Mouse (Mus musculus): ENCODE measurements around the gene Cdkn2aipnl.

Cdkn2aipnl gene

DNA sequence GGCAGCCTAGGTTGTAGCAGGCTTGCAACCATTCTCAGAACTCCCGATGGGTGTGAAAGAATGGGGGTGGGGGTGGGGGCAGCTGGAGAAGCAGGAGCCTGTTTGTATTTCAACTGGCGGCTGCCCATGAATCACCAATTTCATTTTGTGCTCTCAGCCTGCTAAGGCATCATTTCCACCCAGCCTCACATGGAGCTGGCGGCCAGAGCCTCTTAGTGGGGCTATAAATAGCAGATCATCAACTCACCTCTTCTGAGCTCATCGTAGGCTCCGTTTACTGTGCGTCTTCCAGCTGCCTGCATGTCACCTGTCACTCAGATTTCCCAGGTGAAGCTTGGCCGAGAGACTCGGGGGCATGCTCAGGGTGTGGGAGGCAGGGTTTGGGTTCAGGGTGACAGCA, 21.9 kb upstream of the Cdkn2aipnl start:
- DNase-seq (ENCODE audit: inconsistent age in 2 of 2, low spot score in 1 of 2), result no peak

DNA sequence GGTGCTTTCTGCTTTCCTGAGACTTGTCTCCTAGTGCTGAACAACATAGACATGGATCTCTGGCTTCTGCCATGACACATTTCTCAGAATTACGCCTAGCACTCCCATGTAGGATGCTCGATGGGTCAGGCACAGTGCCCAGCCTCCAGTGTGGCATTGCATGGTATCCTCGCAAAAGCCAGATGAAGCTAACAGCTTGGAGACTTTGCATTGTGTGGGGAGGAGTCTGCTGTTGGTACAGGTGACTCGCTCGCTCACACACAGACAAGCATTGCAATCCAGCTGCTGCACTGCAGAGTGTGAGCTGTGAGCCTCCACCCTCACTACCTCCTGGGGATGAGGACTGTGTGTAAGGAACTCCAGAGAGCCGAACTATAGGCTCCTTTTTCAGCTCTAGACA, 21.3 kb upstream of the Cdkn2aipnl start:
- DNase-seq (ENCODE audit: inconsistent age in 2 of 2, low spot score in 1 of 2), result no peak

DNA sequence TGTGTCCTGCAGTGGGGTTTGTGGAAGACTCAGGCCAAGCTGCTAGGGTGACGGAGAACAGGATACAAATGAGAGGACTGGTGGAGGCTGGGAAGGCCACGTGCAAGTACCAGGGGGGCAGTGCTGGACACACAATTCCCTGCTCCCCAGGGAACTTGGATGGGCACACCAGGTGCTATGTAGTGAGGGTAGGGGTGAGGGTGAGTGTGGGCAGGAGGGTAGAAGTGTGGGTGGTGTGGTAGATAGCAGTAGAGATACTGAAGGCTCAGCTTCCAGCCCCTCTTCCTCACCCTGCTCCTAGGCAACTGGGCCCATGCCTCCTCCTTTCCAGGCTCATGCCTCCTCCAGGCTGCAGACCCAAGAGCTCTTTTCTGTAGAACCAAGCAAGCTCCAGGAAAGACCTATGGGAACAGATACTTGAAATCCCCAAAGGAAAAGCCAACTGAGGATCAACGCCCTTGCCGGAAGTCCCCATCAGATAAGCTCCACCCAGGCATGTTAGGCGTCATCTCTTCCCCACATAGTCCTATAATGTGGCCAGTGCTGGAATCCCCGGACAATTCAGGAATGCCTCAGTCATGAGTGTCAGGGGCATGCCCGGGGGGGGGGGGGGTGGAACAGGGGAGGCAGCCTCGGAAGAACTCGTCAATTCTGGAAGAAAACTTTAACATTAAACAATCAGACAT, 18.2 kb upstream of the Cdkn2aipnl start:
- no peak for DNase-seq (ENCODE audit: inconsistent age in 2 of 2, low spot score in 1 of 2)

DNA sequence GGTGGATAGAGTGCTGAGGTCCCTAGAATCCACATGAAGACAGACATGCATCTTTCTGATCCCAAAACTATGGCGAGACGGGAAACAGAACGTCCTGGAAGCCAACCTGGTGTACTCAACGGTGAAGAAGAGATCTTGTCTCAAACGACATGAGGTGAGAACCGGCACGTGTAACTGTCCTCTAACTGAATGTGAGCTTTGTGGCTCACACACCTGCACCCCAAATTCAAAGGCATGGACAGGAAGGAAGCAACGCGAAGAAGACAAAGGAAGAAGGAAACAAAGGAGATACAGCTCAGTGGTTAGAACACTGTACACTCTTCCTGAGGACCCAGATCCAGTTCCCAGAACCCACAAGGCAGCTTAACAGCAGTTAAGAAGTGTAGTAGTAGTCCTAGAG, 17.5 kb upstream of the Cdkn2aipnl start:
- DNase-seq (ENCODE audit: inconsistent age in 2 of 2, low spot score in 1 of 2), result no peak

DNA sequence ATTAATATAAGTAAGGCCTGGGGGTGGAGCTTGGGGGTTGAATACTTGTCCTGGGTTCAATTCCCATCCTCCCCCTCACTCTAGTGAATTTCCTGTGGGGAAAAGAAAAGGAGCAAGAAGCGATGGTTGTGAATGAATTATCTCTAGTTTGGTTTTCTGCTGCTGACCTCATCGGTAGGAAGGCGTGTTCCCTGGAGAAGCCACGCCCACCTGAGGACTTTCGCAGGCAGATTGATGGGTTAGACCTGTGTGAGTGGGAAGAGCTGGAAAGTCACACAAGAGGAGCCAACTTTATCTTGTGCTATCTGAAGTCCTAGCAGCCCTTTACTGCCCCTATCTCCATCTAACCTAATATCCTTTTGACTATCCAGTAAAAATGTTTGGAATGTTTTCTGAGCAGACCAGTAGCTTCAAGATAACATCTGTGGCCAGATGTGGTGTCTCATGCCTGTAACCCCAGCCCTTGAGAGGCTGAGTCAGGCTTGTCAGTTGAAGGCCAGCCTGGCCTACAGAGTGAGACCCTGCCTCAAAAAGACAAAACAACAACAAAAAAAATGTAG, 15.5 kb upstream of the Cdkn2aipnl start:
- no peak for DNase-seq (ENCODE audit: inconsistent age in 2 of 2, low spot score in 1 of 2)

DNA sequence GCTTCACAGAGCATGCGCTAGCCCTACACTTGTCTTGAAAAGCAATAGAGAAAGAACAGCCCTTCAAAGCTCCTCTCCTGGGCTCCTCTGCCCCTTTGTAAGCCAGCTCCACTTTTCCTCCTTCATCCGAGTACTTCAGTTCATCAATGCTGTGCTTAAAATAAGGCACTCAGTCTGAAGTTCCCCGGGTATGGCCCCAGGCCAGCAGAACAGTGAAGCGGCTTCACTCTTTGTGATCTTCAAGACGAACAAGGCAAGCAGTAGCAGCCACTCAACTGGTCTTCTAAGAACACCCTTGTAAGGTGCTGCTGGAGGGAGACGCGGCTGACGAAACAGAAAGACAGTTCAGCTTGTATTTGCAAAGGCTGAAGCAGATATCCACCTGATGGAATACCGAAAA, 11.3 kb upstream of the Cdkn2aipnl start:
- no peak for DNase-seq (ENCODE audit: inconsistent age in 2 of 2, low spot score in 1 of 2)

DNA sequence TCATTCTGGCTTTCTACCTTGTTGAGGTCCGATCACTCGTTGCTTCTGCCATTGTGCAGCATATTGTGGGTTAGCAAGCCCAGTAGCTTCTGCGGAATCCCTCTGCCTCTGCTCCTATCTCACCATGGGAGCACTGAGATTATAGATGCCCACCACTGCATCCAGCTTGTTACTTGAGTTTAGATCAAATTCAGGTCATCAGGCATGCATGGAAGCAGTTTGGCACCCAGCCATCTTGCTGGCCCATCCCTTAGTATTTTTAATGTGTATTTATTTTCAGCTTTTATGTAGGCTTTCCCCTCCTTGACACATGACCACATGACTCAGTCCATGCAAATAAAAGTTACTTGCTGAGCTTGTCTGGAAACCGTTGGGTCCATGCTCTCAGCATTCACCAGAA, 9.7 kb upstream of the Cdkn2aipnl start:
- DNase-seq (ENCODE audit: inconsistent age in 2 of 2, low spot score in 1 of 2), result no peak

DNA sequence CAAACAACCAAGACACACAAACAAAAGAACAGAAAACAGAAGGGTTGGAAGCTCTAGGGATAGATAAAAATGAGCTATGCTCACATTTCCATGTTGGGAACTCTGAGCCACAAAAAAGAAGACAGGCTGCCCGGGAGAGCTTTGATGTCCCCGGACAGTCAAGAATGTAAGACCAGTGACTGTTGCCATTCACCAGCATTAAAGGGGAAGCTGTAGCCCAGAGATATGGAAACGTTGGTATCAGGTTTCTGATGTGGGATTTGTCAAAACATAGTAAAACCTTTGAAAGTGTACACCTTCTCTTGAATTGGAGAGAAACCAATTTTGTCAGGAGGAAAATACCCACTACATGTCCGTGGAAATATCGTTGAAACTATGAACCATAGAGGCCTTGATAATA, 8.0 kb upstream of the Cdkn2aipnl start:
- DNase-seq (ENCODE audit: inconsistent age in 2 of 2, low spot score in 1 of 2), result no peak

DNA sequence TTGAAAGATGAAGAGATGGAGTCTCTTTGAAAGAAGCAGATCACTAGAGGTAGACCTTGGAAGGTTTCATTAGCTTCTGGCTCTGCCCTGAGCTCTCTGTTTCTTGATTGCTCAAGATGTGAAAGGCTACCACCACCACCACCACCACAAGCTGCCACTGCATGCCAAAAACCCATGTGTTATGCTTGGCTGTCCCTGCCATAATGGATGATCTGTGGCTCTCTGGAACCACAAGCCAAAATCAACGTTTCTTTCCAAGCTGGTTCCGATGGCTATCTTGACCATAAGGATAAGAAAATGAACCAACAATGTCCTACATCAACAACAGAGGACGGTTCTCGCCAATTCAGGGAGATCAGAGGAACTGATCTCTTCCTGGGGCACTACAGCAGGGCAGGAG, 7.4 kb upstream of the Cdkn2aipnl start:
- DNase-seq (ENCODE audit: inconsistent age in 2 of 2, low spot score in 1 of 2), result no peak

DNA sequence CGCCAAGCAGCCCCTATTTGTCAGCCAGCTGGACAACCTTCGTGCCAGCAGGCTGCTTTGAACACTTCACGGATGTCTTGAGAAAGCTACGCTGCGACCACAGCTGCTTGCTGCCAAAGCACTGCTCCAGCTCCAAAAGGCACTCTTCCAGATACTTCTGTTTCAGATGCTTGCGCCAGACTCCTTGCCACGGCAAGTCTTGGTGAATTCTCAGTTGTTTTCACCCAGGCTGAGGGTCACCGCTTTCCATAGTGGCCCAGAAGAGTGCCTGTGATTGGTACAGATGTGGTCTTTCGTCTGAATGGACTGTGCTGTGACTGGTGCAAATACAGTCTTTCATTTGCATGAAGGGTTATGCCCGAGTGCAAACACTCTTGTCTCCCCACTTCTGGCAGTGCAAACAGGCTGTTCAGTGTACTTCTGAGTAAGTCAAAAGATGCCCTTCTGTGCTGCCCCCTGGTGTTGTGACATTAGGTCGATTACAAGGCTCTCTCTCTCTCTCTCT, 6.4 kb upstream of the Cdkn2aipnl start:
- DNase-seq (ENCODE audit: inconsistent age in 2 of 2, low spot score in 1 of 2), result peak in 1 of 2 experiments; percentile 63

DNA sequence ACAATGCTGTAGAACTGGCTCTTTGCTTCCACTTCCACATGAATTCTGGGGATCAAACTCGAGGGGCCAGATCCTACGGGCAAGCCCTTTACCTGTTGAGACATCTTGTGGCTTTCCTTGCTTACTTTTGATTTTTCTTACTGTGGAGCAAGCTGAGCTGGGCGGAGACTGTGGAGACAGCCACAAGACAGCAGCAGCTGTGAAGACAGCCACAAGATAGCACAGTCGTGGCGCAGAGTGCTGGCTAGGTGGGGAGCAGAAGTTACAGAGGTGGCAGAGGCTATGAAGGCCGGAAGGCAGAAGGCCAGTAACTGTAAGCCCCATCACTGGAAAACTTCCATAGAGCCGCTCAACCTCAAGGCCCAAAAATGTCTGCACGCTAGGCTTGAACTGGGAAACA, 5.7 kb upstream of the Cdkn2aipnl start:
- no peak for DNase-seq (ENCODE audit: inconsistent age in 2 of 2, low spot score in 1 of 2)

DNA sequence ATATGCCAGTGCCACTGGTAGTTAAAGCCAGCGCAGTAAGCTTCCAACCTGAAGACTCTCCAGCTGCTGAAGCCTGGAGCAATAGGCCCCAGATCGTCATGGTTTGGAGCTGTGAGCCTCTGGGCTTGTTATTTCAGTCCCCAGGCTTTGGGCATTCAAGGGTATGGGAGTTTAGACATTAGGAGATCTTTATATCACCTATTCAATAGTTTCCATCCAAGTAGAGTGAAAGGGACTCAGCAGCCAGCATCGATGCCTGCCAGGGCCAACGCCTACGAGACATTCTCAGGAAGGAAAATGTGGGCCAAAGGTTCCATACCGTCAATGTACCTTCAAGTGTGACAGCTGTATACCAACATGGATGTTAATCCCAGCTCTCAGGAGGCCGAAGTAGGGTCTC, 5.2 kb upstream of the Cdkn2aipnl start:
- DNase-seq (ENCODE audit: inconsistent age in 2 of 2, low spot score in 1 of 2), result no peak

DNA sequence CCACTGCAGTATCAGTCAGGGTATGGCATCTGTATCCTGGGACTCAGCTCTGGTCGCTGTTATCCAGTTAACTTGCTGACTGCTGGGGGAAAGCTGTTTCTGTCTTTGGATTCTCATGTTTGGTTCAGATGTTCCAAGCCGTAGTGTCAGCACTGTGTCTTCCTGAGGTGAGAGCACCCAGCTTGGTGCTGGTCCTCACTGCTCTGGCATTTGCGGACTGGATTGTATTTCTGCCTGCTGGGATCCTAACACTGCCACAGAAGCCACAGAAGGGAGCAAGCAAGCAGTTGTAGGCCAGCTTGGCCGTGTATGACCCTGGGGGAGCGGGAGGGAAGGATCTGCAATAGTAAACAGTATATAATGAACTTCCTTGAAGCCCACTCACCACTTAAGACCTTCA, 810 bp upstream of the Cdkn2aipnl start:
- no peak for DNase-seq (ENCODE audit: inconsistent age in 2 of 2, low spot score in 1 of 2)

DNA sequence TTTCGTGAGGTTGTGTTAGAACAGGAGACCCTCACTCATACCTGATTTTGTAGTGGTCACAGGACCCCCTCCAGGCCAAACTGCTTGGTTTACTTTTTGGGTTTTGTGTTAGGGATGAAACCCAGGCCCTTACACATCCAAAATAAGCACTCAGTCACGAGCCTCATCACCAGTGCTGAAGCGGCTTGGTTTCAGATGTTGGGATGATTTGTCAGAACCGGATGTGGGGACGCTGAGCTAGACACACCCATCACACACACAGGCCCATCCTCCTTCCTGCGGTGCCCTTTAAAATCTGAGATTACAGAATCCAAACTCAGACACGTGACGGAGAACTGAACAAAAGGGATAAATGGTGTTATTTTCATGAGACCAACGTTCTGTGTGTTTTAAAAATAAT, 1.4 kb downstream of the Cdkn2aipnl start:
- DNase-seq (ENCODE audit: inconsistent age in 2 of 2, low spot score in 1 of 2), result no peak

DNA sequence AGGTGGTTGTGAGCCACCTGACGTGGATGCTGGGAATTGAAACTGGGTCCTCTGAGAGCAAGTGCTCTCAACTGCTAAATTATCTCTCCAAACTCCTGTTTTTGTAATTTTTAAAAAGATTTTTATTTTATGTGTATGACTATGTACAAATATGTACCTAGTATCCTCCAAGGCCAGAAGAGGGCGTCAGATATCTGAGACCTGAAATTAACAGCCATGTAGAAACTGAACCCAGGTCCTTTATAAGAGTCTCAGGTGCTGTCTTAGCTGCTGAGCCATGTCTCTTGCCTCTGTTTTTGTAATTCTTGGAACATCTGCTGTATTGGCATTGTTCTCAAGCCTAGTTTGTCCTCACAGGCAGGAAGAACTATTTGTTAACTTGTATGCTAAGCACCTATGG, 2.0 kb downstream of the Cdkn2aipnl start:
- DNase-seq (ENCODE audit: inconsistent age in 2 of 2, low spot score in 1 of 2), result no peak

DNA sequence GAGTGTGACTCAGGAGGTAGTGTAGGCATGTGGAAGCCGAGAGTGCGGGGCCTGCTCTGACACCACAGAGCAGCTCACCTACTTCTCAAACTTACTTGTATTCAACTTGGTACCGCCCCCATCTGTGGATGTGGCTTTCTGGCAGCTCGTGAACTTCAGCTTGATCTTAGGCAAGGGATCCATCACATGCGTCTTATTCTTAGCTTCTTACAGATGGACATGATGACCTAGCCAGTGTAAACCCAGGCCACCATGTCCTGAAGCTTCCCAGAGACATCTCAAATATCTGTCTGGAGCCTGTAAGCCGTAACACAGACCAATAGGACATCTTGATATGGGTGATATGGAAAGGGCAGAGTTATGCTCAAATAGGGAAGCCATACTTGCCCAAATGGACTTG, 4.2 kb downstream of the Cdkn2aipnl start:
- peak in 1 of 2 experiments; percentile 18 for DNase-seq (ENCODE audit: inconsistent age in 2 of 2, low spot score in 1 of 2)

DNA sequence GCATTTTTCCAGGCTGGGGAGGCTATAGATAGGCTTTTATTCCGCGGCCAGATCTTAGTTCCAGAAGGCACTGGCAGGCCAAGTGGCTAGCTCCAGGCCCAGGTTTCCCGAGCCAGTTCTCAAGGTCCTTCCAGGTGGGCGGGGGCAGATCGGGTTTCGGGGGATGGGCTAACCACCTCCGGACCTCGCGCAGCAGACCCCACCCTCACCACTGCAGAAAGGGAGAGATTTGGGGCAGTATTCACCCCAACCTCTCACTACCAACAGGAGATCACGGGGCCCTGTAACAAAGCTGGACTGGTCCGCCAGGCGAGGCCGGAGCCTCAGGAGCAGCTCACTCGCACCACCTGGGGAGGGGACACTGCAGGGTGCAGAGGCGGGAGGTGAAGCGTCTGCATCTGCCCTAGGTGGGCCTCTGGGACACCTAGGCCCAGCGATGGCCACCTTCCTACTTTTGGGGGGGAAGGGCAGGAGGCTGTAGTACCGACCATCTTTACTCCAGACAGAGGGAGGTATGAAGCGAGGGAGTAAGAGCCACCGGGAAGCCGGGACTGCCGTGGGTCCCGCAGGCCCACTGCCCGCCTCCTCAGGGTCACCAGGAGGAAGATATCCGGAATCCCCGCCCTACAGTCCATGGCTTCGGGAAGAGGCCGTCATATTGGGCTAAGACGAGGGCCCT, 32.3 kb downstream of the Cdkn2aipnl start:
- peak; percentile 74 to 92 for DNase-seq (ENCODE audit: inconsistent age in 2 of 2, low spot score in 1 of 2)

DNA sequence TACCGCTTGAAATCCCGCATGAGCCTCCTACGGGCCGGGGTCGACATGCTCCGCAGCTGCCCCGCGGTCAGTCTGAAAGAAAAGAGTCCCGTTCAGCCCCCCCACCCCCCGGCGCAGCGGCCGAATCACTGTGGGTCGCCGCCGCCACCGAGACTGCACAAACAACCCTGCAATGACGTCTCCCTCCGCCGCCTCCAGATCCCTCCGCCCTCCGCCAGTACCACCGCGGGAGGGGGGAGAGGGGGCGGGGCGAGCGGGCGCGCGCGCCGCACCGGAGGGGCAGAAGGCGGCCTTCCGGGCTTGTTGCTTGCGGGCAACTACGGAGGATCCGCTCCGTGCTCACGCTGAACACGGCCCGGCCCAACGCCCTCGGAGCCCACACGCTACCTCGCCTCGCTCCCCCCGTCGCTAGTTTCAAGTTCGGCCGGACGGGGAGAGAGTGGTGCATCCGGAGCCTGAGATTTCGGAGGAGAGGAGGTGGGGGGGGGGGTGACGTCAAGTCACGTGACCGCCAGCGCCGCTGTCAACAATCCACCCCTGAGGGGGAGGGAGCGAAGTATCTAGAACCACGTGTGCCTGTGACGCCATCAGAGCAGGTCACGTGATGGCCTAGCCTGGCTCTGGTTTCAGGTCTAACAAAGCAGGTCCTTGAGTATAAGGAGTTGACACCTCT, 33.0 kb downstream of the Cdkn2aipnl start, which contains the start of gene Ube2b:
Gene Ube2b (minus strand): TSS at position 473 of the 673 bp plus-strand sequence.
- peak; percentile 96 to 98 for DNase-seq (ENCODE audit: inconsistent age in 2 of 2, low spot score in 1 of 2)

DNA sequence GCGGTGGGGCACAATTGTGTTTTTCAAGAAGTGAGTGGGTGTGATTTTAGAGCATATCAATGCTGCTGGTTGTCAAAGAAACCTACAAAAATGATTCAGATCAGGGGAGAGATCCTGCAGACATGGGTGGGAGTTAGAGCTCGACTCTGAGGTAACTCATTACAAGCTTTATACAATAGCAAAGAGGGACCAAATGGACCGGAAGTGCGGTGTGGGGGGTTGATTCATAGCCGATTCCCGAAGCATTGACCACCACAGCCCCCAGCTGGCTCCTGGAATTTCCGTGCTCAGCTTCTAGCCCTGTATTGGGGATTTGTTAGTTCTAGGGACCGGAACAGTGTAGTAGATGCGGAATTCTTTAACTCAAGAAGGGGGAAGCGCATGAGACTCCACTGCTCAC, 33.9 kb downstream of the Cdkn2aipnl start:
- DNase-seq (ENCODE audit: inconsistent age in 2 of 2, low spot score in 1 of 2), result peak; percentile 28 to 53

DNA sequence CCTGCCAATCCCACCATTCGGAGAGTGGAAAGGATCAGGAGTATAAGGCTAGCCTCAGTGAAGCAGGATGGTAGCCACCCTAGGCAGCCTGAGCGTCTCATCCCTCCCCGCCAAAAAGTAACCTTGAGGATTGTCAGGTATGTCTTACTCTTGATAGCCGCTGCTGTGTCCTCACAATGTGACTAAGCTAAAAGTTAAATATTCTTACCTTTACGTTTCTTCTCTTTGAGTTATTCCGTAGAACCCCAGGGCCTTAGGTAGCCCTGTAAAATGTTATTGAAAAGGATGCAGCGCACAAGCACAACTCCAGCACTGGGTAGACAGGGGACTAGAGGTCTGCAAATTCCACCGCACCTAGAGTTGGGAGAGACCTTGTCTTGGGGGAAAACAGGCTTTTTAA, 34.4 kb downstream of the Cdkn2aipnl start:
- DNase-seq (ENCODE audit: inconsistent age in 2 of 2, low spot score in 1 of 2), result no peak

DNA sequence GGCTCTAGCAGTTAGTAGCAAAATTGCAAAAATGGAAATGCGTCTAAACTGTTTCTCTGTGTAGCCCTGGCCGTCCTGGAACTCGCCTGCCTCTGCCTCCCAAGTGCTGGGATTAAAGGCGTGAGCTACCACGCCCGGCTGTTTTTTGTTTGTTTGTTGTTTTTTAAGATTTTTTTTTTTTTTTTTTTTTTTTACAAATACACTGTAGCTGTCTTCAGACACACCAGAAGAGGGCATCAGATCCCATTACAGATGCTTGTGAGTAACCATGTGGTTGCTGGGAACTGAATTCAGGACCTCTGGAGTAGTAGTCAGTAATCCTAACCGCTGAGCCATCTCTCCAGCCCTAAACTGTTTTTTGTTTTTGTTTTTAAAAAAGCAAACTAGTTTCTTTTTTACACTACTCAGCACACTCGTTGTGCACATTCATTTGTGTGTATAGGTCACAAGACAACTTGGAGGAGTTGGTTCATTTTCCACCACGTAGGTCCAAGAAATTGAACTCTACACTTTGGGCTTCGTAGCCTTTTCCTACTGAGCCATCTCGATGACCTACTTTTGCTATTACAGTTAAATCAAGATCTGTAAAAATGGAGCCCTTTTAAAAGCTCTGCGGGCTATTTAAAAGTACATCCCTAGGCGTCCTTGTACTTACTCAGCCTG, 35.5 kb downstream of the Cdkn2aipnl start:
- no peak for DNase-seq (ENCODE audit: inconsistent age in 2 of 2, low spot score in 1 of 2)

Measured in adrenal gland, adult (tissue).